Mouse (Mus musculus): ENCODE measurements at regions not wholly inside any gene's neighbourhood (a gene's known extent, or its start where the extent isn't known, plus 50 kb on each side); places are given as distances from the start of the nearest gene placed in this dataset.

DNA sequence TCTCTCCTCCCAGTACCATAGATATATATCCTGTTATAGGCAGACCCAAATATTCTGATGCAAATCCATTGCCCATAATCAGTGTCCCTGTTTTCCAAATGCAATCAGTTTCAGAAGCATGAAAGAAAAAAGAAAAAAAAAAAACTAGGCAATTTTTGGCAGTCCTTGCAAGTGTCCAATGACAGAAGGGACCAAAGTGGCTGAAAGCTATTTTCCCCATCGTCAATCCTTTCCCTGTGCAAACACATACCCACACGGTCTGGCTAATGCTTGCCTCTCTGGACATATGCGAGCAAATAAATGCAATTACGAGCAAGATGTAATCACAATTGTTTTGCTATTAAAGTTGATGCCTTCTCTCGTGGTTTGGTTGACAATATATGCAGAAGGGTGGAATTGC, 288.9 kb upstream of the Dynlrb2 start:
- TF ChIP-seq CTCF (conservative IDR thresholded peaks at IDR 0.05; ENCODE audit: low read length), result no peak
- TF ChIP-seq POU5F1 (IDR thresholded peaks at IDR 0.05; ENCODE audit: borderline replicate concordance, low read length), result no peak

Measured in E14TG2a.4 (cell line).